Mouse (Mus musculus) MEL (cell line): ENCODE data around the gene Grik4. TPM values are rescaled to one million over a fixed set of nuclear protein-coding genes. Genes with fewer than 3 reads are reported as not detected.

Experiments used
- DNase-seq: peaks from one replicate; pipeline ENCODE4 v3.0.0; 2011; ENCODE audit warnings: low read depth, low spot score
- H3K27ac ChIP-seq: 2 replicates; pipeline ENCODE4 v1.5.1; 2012; ENCODE audit warnings: low read depth, mild to moderate bottlenecking, control low read depth, low read length, moderate library complexity; ENCODE audit not compliant: control insufficient read depth
- H3K27me3 ChIP-seq, 2 experiments: fragments of 150-350 bp in 1 of 2; sonication (generic) in 1 of 2; 2 replicates each; pipeline ENCODE4 v1.6.1; 2012; ENCODE audit warnings: low read length in 2 of 2, mild to moderate bottlenecking in 2 of 2, improper control_type of control experiment in 1 of 2, moderate library complexity in 1 of 2; ENCODE audit not compliant: insufficient read depth in 2 of 2, control insufficient read depth in 1 of 2
- H3K36me3 ChIP-seq, 2 experiments: 2 replicates each; pipeline ENCODE4 v1.6.1; 2012 to 2014; ENCODE audit warnings: low read length in 2 of 2, improper control_type of control experiment in 1 of 2, inconsistent platforms in 1 of 2, mild to moderate bottlenecking in 1 of 2; ENCODE audit not compliant: insufficient read depth in 2 of 2, control insufficient read depth in 1 of 2
- H3K4me1 ChIP-seq, 2 experiments: fragments of 150-350 bp in 1 of 2; sonication (generic) in 1 of 2; 2 replicates each; pipeline ENCODE4 v1.6.1; 2012; ENCODE audit warnings: low read length in 2 of 2, improper control_type of control experiment in 1 of 2, mild to moderate bottlenecking in 1 of 2; ENCODE audit not compliant: insufficient read depth in 2 of 2, control insufficient read depth in 1 of 2
- H3K4me3 ChIP-seq, 2 experiments: fragments of 150-350 bp in 1 of 2; sonication (generic) in 1 of 2; 2 replicates each; pipeline ENCODE4 v1.5.1; 2012; ENCODE audit warnings: low read depth in 2 of 2, low read length in 2 of 2, mild to moderate bottlenecking in 2 of 2, moderate library complexity in 2 of 2, control low read depth in 1 of 2, improper control_type of control experiment in 1 of 2; ENCODE audit not compliant: control insufficient read depth in 1 of 2, insufficient read depth in 1 of 2
- H3K79me2 ChIP-seq: 2 replicates; pipeline ENCODE4 v1.6.1; 2012; ENCODE audit warnings: mild to moderate bottlenecking, low read length, moderate library complexity; ENCODE audit not compliant: control insufficient read depth, poor library complexity, insufficient read depth
- H3K9ac ChIP-seq: 2 replicates; pipeline ENCODE4 v1.6.1; 2012; ENCODE audit warnings: low read depth, mild to moderate bottlenecking, control low read depth, low read length, moderate library complexity; ENCODE audit not compliant: control insufficient read depth, poor library complexity, severe bottlenecking
- H3K9me3 ChIP-seq: fragments of 150-350 bp; sonication (generic); replicated peaks from 2 replicates; pipeline ENCODE4 v1.6.1; 2012; ENCODE audit warnings: mild to moderate bottlenecking, low read length, improper control_type of control experiment, moderate library complexity; ENCODE audit not compliant: insufficient read depth
- BHLHE40 ChIP-seq: IDR thresholded peaks from 2 replicates; pipeline ENCODE4 v1.6.1; 2012; ENCODE audit warnings: low read depth, mild to moderate bottlenecking, inconsistent platforms, low read length, improper control_type of control experiment, borderline replicate concordance
- CHD1 ChIP-seq: IDR thresholded peaks from 2 replicates; pipeline ENCODE4 v1.6.1; 2012; ENCODE audit warnings: low read depth, mild to moderate bottlenecking, inconsistent platforms, low read length, improper control_type of control experiment
- CTCF ChIP-seq, 3 experiments: IDR thresholded peaks in 2 of 3; conservative IDR thresholded peaks in 1 of 3; 2 replicates each; pipeline ENCODE4 v1.5.1; 2011 to 2012; ENCODE audit warnings: low read length in 3 of 3, low read depth in 2 of 3, mild to moderate bottlenecking in 2 of 3, improper control_type of control experiment in 1 of 3, inconsistent platforms in 1 of 3, mixed read lengths in 1 of 3, moderate library complexity in 1 of 3; ENCODE audit not compliant: control insufficient read depth in 1 of 3, insufficient read depth in 1 of 3, poor library complexity in 1 of 3, severe bottlenecking in 1 of 3
- ELF1 ChIP-seq: IDR thresholded peaks from 2 replicates; pipeline ENCODE4 v1.6.1; 2014; ENCODE audit warnings: low read depth, mild to moderate bottlenecking, inconsistent platforms, low read length, improper control_type of control experiment, moderate library complexity
- GABPA ChIP-seq: IDR thresholded peaks from 2 replicates; pipeline ENCODE4 v1.6.1; 2012; ENCODE audit warnings: low read depth, mild to moderate bottlenecking, inconsistent platforms, low read length, improper control_type of control experiment, moderate library complexity
- GATA1 ChIP-seq: IDR thresholded peaks from 2 replicates; pipeline ENCODE4 v1.6.1; 2011; ENCODE audit warnings: low read depth, low read length, improper control_type of control experiment
- HCFC1 ChIP-seq: IDR thresholded peaks from 2 replicates; pipeline ENCODE4 v1.6.1; 2012; ENCODE audit warnings: low read depth, mild to moderate bottlenecking, inconsistent platforms, low read length, improper control_type of control experiment, moderate library complexity
- KAT2A ChIP-seq: conservative IDR thresholded peaks from 2 replicates; pipeline ENCODE4 v1.6.1; 2012; ENCODE audit warnings: low read depth, low read length, improper control_type of control experiment, inconsistent platforms
- MAFK ChIP-seq: IDR thresholded peaks from 2 replicates; pipeline ENCODE4 v1.6.1; 2011; ENCODE audit warnings: low read depth, mild to moderate bottlenecking, low read length, improper control_type of control experiment, borderline replicate concordance
- MAZ ChIP-seq: IDR thresholded peaks from 2 replicates; pipeline ENCODE4 v1.6.1; 2012; ENCODE audit warnings: low read depth, mild to moderate bottlenecking, inconsistent platforms, low read length, improper control_type of control experiment
- MYB ChIP-seq: IDR thresholded peaks from 2 replicates; pipeline ENCODE4 v1.6.1; 2011; ENCODE audit warnings: mild to moderate bottlenecking, low read depth, low read length, improper control_type of control experiment
- MYC ChIP-seq: IDR thresholded peaks from 2 replicates; pipeline ENCODE4 v1.6.1; 2011; ENCODE audit warnings: low read depth, mild to moderate bottlenecking, low read length, improper control_type of control experiment, moderate library complexity
- NELFE ChIP-seq: IDR thresholded peaks from 2 replicates; pipeline ENCODE4 v1.6.1; 2011; ENCODE audit warnings: low read depth, low read length, improper control_type of control experiment
- NRF1 ChIP-seq: IDR thresholded peaks from 2 replicates; pipeline ENCODE4 v1.6.1; 2014; ENCODE audit warnings: low read depth, mild to moderate bottlenecking, inconsistent platforms, low read length, improper control_type of control experiment, moderate library complexity; ENCODE audit not compliant: poor library complexity, insufficient read depth, severe bottlenecking
- POLR2A ChIP-seq, 2 experiments: IDR thresholded peaks; 2 replicates each; pipeline ENCODE4 v1.6.1; 2011 to 2012; ENCODE audit warnings: low read length in 2 of 2, mild to moderate bottlenecking in 2 of 2, control low read depth in 1 of 2, improper control_type of control experiment in 1 of 2, low read depth in 1 of 2, moderate library complexity in 1 of 2; ENCODE audit not compliant: control insufficient read depth in 1 of 2, insufficient read depth in 1 of 2, poor library complexity in 1 of 2
- POLR2AphosphoS2 ChIP-seq: IDR thresholded peaks from 2 replicates; pipeline ENCODE4 v1.6.1; 2011; ENCODE audit warnings: low read length, improper control_type of control experiment
- TBP ChIP-seq: IDR thresholded peaks from 2 replicates; pipeline ENCODE4 v1.8.0; 2011; ENCODE audit warnings: low read depth, low read length, improper control_type of control experiment
- USF1 ChIP-seq: IDR thresholded peaks from 2 replicates; pipeline ENCODE4 v1.6.1; 2014; ENCODE audit warnings: low read depth, mild to moderate bottlenecking, inconsistent platforms, low read length, improper control_type of control experiment, moderate library complexity
- USF2 ChIP-seq, 2 experiments: IDR thresholded peaks; 2 replicates each; pipeline ENCODE4 v1.6.1; 2011 to 2012; ENCODE audit warnings: improper control_type of control experiment in 2 of 2, low read length in 2 of 2, borderline replicate concordance in 1 of 2, inconsistent platforms in 1 of 2, low read depth in 1 of 2, mild to moderate bottlenecking in 1 of 2; ENCODE audit not compliant: insufficient read depth in 1 of 2
- ZKSCAN1 ChIP-seq: IDR thresholded peaks from 2 replicates; pipeline ENCODE4 v1.6.1; 2012; ENCODE audit warnings: low read depth, mild to moderate bottlenecking, inconsistent platforms, low read length, improper control_type of control experiment, moderate library complexity
- ZNF384 ChIP-seq: IDR thresholded peaks from 2 replicates; pipeline ENCODE4 v1.6.1; 2012; ENCODE audit warnings: low read depth, mild to moderate bottlenecking, inconsistent platforms, low read length, improper control_type of control experiment
- polyA plus RNA-seq, 2 experiments: library from polyadenylated mRNA; stranded (reverse) in 1 of 2; unstranded in 1 of 2; fragments of >175 nt in 1 of 2; fragments of >200 nt in 1 of 2; gene quantifications; 2 replicates each; pipeline versions ENCODE4 v1.2.1 to v1.2.4; 2012; ENCODE audit warnings: low replicate concordance in 2 of 2, low read depth in 1 of 2; ENCODE audit not compliant: insufficient read length in 2 of 2, insufficient read depth in 1 of 2, missing spikeins in 1 of 2
- total RNA-seq: library from RNA; depleted of rRNA; stranded (reverse); fragments of 300-350 nt; gene quantifications from 2 replicates; pipeline ENCODE4 v1.2.3, GENCODE M21; 2012

Grik4 gene
- total and polyA plus RNA-seq, 3 experiments: 0.17 TPM; not detected in 2

- no peak overlapping the region for H3K4me3 ChIP-seq
Observed at GRCm38 (mm10) chr9:42943057-42943529, 1.2 kb downstream of the Grik4 start.

GRCm38 (mm10) chr9:42942148-42942547, 2.1 kb downstream of the Grik4 start:
- H3K27ac ChIP-seq: no peak overlapping the region
- DNase-seq: no peak
- no peaks in the 10 kb centered on the region; a peak in 1 of 4 replicates for H3K27me3 ChIP-seq
- H3K4me3 ChIP-seq: no peak overlapping the region
- peaks cover 0 to 5% of the 10 kb centered on the region in 2 experiments; a peak in 2 of 4 replicates for H3K4me1 ChIP-seq
- H3K9me3 ChIP-seq: no peaks in the 10 kb centered on the region
- H3K79me2 ChIP-seq: peaks cover 2% of the 10 kb centered on the region; the same call in 1 of the 2 replicates
- peaks cover 0 to 2% of the 10 kb centered on the region in 2 experiments; a peak in 1 of 4 replicates for H3K36me3 ChIP-seq
- H3K9ac ChIP-seq: no peak overlapping the region
- TF ChIP-seq MYC (no peak), POLR2A (IDR thresholded peaks at IDR 0.05; ENCODE audit: control insufficient read depth in 1 of 2, insufficient read depth in 1 of 2, low read depth in 1 of 2, low read length in 2 of 2, poor library complexity in 1 of 2) (no peak), NRF1 (no peak), MAFK (no peak), HCFC1 (no peak)

More at GRCm38 (mm10) chr9:42943057-42943529, 1.2 kb downstream of the Grik4 start:
- TF ChIP-seq USF2 (IDR thresholded peaks at IDR 0.05; ENCODE audit: borderline replicate concordance in 1 of 2, insufficient read depth in 1 of 2, low read depth in 1 of 2, low read length in 2 of 2) (no peak), GATA1 (no peak), GABPA (no peak), MAZ (no peak), NELFE (no peak), CHD1 (no peak), ZNF384 (no peak)
- TF ChIP-seq, all 39 proteins: peak for 0
- Histone ChIP-seq H3K9me3 (no peaks in the 10 kb centered on the region), H3K9ac (no peak overlapping the region), H3K27ac (no peak overlapping the region), H3K4me1 (peaks cover 0 to 5% of the 10 kb centered on the region in 2 experiments; a peak in 2 of 4 replicates), H3K79me2 (peaks cover 2% of the 10 kb centered on the region; the same call in 1 of the 2 replicates), H3K27me3 (no peaks in the 10 kb centered on the region; a peak in 1 of 4 replicates), H3K36me3 (peaks cover 0 to 2% of the 10 kb centered on the region in 2 experiments; a peak in 1 of 4 replicates)
- DNase-seq: no peak

GRCm38 (mm10) chr9:42932146-42932545, 12.1 kb downstream of the Grik4 start:
- H3K9ac ChIP-seq: no peak overlapping the region
- H3K36me3 ChIP-seq: no peaks in the 10 kb centered on the region
- H3K4me1 ChIP-seq: no peaks in the 10 kb centered on the region
- DNase-seq: no peak
- H3K27me3 ChIP-seq: no peaks in the 10 kb centered on the region
- TF ChIP-seq POLR2AphosphoS2 (no peak), NELFE (no peak), MAFK (no peak), BHLHE40 (no peak), ZKSCAN1 (no peak), USF1 (no peak), CTCF (IDR thresholded peaks at IDR 0.05 in 2 of 3, conservative IDR thresholded peaks at IDR 0.05 in 1 of 3; ENCODE audit: control insufficient read depth in 1 of 3, insufficient read depth in 1 of 3, low read depth in 2 of 3, low read length in 3 of 3, poor library complexity in 1 of 3, severe bottlenecking in 1 of 3) (no peak), CHD1 (no peak), MAZ (no peak), POLR2A (IDR thresholded peaks at IDR 0.05; ENCODE audit: control insufficient read depth in 1 of 2, insufficient read depth in 1 of 2, low read depth in 1 of 2, low read length in 2 of 2, poor library complexity in 1 of 2) (no peak), MYB (no peak), ELF1 (no peak), KAT2A (no peak), TBP (no peak)
- H3K79me2 ChIP-seq: no peaks in the 10 kb centered on the region
- no peak overlapping the region for H3K4me3 ChIP-seq
- H3K27ac ChIP-seq: no peak overlapping the region
- no peaks in the 10 kb centered on the region for H3K9me3 ChIP-seq
